Mouse (Mus musculus): ENCODE results near the gene Rassf5. TPM values are rescaled to one million over a fixed set of nuclear protein-coding genes. Genes with fewer than 3 reads are reported as not detected.

Rassf5 gene
- total RNA-seq, 1 experiment from 2014 or later = 231 TPM

Other genes starting within 250 kb of the Rassf5 start
- gene Il10, start 225.4 kb downstream of the Rassf5 start, total RNA-seq (2017) = 0.49 to 1.5 TPM in 2 of 3 replicates, not detected in the other
- gene Mapkapk2, start 147.4 kb downstream of the Rassf5 start, total RNA-seq (2017) = 205 to 262 TPM (median 212 TPM) in 3 replicates
- 0.67 to 5.1 TPM (median 0.68 TPM) in 3 replicates for gene Dyrk3, start 106.9 kb downstream of the Rassf5 start, total RNA-seq (2017)
- gene Eif2d, start 92.1 kb downstream of the Rassf5 start, total RNA-seq (2017) = 4.0 to 11.8 TPM (median 9.0 TPM) in 3 replicates
- gene Ikbke, start 34.3 kb upstream of the Rassf5 start, total RNA-seq (2017) = 8.7 to 31.8 TPM (median 21.0 TPM) in 3 replicates

All from monocyte, adult 5-6 weeks (primary cell).